Mouse (Mus musculus): ENCODE results near the gene Fbxo10.

GRCm38 (mm10) chr4:45046679-45047078, 37.7 kb downstream of the Fbxo10 start:
- no peak for TF ChIP-seq CTCF (IDR thresholded peaks at IDR 0.05; ENCODE audit: extremely low read depth, insufficient read depth, low read length)
- no peak for TF ChIP-seq POLR2A (IDR thresholded peaks at IDR 0.05; ENCODE audit: extremely low read depth, insufficient read depth, low read length)

Measured in cortical plate, adult 2 months (tissue).